Mouse (Mus musculus): ENCODE data around the gene Traf3ip1. TPM values are rescaled to one million over a fixed set of nuclear protein-coding genes. Genes with fewer than 3 reads are reported as not detected.
A peak's percentile ranks its signal among the peaks of the same experiment; 100 is the strongest.

The Traf3ip1 gene
- total and polyA plus RNA-seq, 2 experiments from 2014 or later = 2.8 to 3.4 TPM

DNA sequence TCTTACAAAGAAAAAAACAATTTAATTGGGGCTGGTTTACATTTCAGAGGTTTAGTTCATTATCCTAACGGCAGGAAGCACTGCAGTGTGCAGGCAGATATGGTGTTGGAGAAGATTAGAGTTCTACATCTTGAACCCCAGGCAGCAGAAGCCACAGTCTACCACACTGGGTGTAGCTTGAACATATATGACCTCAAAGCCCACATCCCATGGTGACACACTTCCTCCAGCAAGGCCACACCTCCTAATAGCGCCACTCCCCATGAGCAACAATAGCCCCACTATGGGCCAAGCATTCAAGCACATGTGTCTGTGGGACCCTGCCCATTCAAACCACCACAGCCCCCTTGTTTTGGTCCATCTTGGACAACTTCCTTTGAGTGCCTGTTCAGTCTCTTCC, 72.8 kb downstream of the Traf3ip1 start:
- Histone ChIP-seq H3K4me3 (ENCODE audit: low read depth, low read length) (no peak overlapping the region), H3K36me3 (replicated peaks; ENCODE audit: control insufficient read depth, insufficient read depth, low read length) (no peaks in the 10 kb centered on the region), H3K4me1 (ENCODE audit: control insufficient read depth, insufficient read depth) (no peaks in the 10 kb centered on the region), H3K27ac (ENCODE audit: low read depth) (no peak overlapping the region), H3K27me3 (ENCODE audit: control insufficient read depth, insufficient read depth, low read length) (peaks cover 7% of the 10 kb centered on the region; the same call in 1 of the 2 replicates), H3K4me2 (ENCODE audit: low read depth, low read length) (no peak overlapping the region), H3K9me3 (replicated peaks; ENCODE audit: control insufficient read depth, low read length) (no peaks in the 10 kb centered on the region), H3K9ac (replicated peaks; ENCODE audit: low read depth, low read length) (no peak overlapping the region)
- TF ChIP-seq CTCF (IDR thresholded peaks at IDR 0.05; ENCODE audit: low read depth) (no peak), EP300 (IDR thresholded peaks at IDR 0.05; ENCODE audit: low read depth) (no peak)
- DNase-seq (ENCODE audit: low spot score) (no peak), ATAC-seq (ENCODE audit: insufficient read depth, low read depth) (no peak)
- WGBS = 72% methylated on average over 2 of the region's 2 CpGs

- 66% methylated on average over 10 of the region's 10 CpGs for WGBS
- Histone ChIP-seq H3K27me3 (ENCODE audit: control insufficient read depth, insufficient read depth, low read length) (peaks cover 3% of the 10 kb centered on the region), H3K4me3 (ENCODE audit: low read depth, low read length) (no peak overlapping the region), H3K9me3 (replicated peaks; ENCODE audit: control insufficient read depth, low read length) (no peaks in the 10 kb centered on the region), H3K27ac (ENCODE audit: low read depth) (no peak overlapping the region), H3K4me1 (ENCODE audit: control insufficient read depth, insufficient read depth) (no peaks in the 10 kb centered on the region), H3K4me2 (ENCODE audit: low read depth, low read length) (no peak overlapping the region), H3K36me3 (replicated peaks; ENCODE audit: control insufficient read depth, insufficient read depth, low read length) (no peaks in the 10 kb centered on the region), H3K9ac (replicated peaks; ENCODE audit: low read depth, low read length) (no peak overlapping the region)
- ATAC-seq (ENCODE audit: insufficient read depth, low read depth) (no peak), DNase-seq (ENCODE audit: low spot score) (no peak)
- no peak for TF ChIP-seq EP300 (IDR thresholded peaks at IDR 0.05; ENCODE audit: low read depth)
Observed at GRCm38 (mm10) chr1:91572458-91572857, 78.0 kb downstream of the Traf3ip1 start.

- TF ChIP-seq CTCF (IDR thresholded peaks at IDR 0.05; ENCODE audit: low read depth) = peak; percentile 77
- TF ChIP-seq EP300 (IDR thresholded peaks at IDR 0.05; ENCODE audit: low read depth) = no peak
- DNase-seq (ENCODE audit: low spot score) = no peak
- Histone ChIP-seq H3K9me3 (replicated peaks; ENCODE audit: control insufficient read depth, low read length) (no peaks in the 10 kb centered on the region), H3K27me3 (ENCODE audit: control insufficient read depth, insufficient read depth, low read length) (peaks cover 3% of the 10 kb centered on the region), H3K27ac (ENCODE audit: low read depth) (no peak overlapping the region), H3K4me2 (ENCODE audit: low read depth, low read length) (no peak overlapping the region), H3K4me3 (ENCODE audit: low read depth, low read length) (no peak overlapping the region), H3K4me1 (ENCODE audit: control insufficient read depth, insufficient read depth) (peaks cover 6% of the 10 kb centered on the region; the same call in 1 of the 2 replicates), H3K36me3 (replicated peaks; ENCODE audit: control insufficient read depth, insufficient read depth, low read length) (no peaks in the 10 kb centered on the region), H3K9ac (replicated peaks; ENCODE audit: low read depth, low read length) (no peak overlapping the region)
- 57% methylated on average over 3 of the region's 3 CpGs for WGBS
- ATAC-seq (ENCODE audit: insufficient read depth, low read depth) = no peak
Observed at GRCm38 (mm10) chr1:91574208-91574607, 79.8 kb downstream of the Traf3ip1 start.

DNA sequence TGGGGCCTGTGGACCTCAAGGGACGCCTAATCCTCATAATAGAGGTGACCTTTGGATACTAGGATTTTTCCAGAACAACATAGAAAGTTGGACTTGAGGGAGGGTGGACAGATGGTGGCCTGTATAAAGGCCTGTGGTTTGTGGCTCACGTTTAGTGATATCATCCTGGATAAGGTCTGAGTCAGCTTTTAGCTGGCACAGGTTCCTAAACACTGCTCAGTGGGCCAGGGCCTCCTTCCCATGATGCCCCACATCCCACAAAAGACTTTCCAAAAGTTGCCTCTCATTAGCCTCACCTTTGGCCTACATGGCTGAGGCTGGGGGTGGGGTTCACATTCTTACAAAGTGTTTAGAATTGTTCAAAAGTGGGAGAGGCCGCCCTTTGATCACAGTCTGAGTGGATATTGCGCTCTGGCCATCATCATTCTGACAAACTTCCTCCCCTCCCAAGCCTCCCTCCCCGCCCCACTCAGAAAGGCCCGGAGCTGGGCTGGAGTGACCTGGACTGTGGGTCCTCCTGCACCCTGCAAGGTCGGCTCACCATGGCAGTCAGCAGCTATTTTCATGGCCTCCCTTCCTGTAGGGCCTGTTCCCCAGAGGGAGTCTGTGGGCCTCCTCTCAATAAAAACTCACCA, 83.6 kb downstream of the Traf3ip1 start:
- H3K27ac ChIP-seq (ENCODE audit: low read depth) = no peak overlapping the region
- no peak overlapping the region for H3K9ac ChIP-seq (replicated peaks; ENCODE audit: low read depth, low read length)
- WGBS = 48% methylated on average over 7 of the region's 7 CpGs
- no peaks in the 10 kb centered on the region for H3K36me3 ChIP-seq (replicated peaks; ENCODE audit: control insufficient read depth, insufficient read depth, low read length)
- no peaks in the 10 kb centered on the region; the same call in 1 of the 2 replicates for H3K27me3 ChIP-seq (ENCODE audit: control insufficient read depth, insufficient read depth, low read length)
- no peak overlapping the region for H3K4me3 ChIP-seq (ENCODE audit: low read depth, low read length)
- peaks cover 6% of the 10 kb centered on the region; the same call in 1 of the 2 replicates for H3K4me1 ChIP-seq (ENCODE audit: control insufficient read depth, insufficient read depth)
- ATAC-seq (ENCODE audit: insufficient read depth, low read depth) = peak; percentile 35; the same call in 1 of the 2 replicates
- TF ChIP-seq EP300 (IDR thresholded peaks at IDR 0.05; ENCODE audit: low read depth) (no peak), CTCF (IDR thresholded peaks at IDR 0.05; ENCODE audit: low read depth) (no peak)
- DNase-seq (ENCODE audit: low spot score) = no peak
- H3K4me2 ChIP-seq (ENCODE audit: low read depth, low read length) = no peak overlapping the region
- H3K9me3 ChIP-seq (replicated peaks; ENCODE audit: control insufficient read depth, low read length) = no peaks in the 10 kb centered on the region

Other genes with a start within 250 kb of the Traf3ip1 start
- 23.5 and 69.6 TPM in 2 replicates for gene Ube2f, start 244.3 kb upstream of the Traf3ip1 start, total RNA-seq (2014; rRNA removed; ENCODE audit: low replicate concordance)
- gene Ube2f, start 244.3 kb upstream of the Traf3ip1 start, polyA plus RNA-seq (2015; fragmentation: Nextera tagmentation; extraction: Ambion mirVana) = 77.9 and 79.3 TPM in 2 replicates
- gene Scly, start 196.3 kb upstream of the Traf3ip1 start, total RNA-seq (2014; rRNA removed; ENCODE audit: low replicate concordance) = 14.0 and 18.5 TPM in 2 replicates
- 9.6 and 10.0 TPM in 2 replicates for gene Scly, start 196.3 kb upstream of the Traf3ip1 start, polyA plus RNA-seq (2015; fragmentation: Nextera tagmentation; extraction: Ambion mirVana)
- 0.89 TPM in 1 of 2 replicates, not detected in the other for gene Espnl, start 172.6 kb upstream of the Traf3ip1 start, total RNA-seq (2014; rRNA removed; ENCODE audit: low replicate concordance)
- 0.04 TPM in 1 of 2 replicates, not detected in the other for gene Espnl, start 172.6 kb upstream of the Traf3ip1 start, polyA plus RNA-seq (2015; fragmentation: Nextera tagmentation; extraction: Ambion mirVana)
- 78.6 and 83.2 TPM in 2 replicates for gene Klhl30, start 143.6 kb upstream of the Traf3ip1 start, total RNA-seq (2014; rRNA removed; ENCODE audit: low replicate concordance)
- gene Klhl30, start 143.6 kb upstream of the Traf3ip1 start, polyA plus RNA-seq (2015; fragmentation: Nextera tagmentation; extraction: Ambion mirVana) = 64.0 and 68.6 TPM in 2 replicates
- gene Erfe, start 128.2 kb upstream of the Traf3ip1 start, total RNA-seq (2014; rRNA removed; ENCODE audit: low replicate concordance) = 0.19 and 0.46 TPM in 2 replicates
- 0.40 and 0.71 TPM in 2 replicates for gene Erfe, start 128.2 kb upstream of the Traf3ip1 start, polyA plus RNA-seq (2015; fragmentation: Nextera tagmentation; extraction: Ambion mirVana)
- 58.1 and 70.5 TPM in 2 replicates for gene Ilkap, start 95.8 kb upstream of the Traf3ip1 start, total RNA-seq (2014; rRNA removed; ENCODE audit: low replicate concordance)
- 71.4 and 75.1 TPM in 2 replicates for gene Ilkap, start 95.8 kb upstream of the Traf3ip1 start, polyA plus RNA-seq (2015; fragmentation: Nextera tagmentation; extraction: Ambion mirVana)
- gene Hes6, start 80.6 kb upstream of the Traf3ip1 start, total RNA-seq (2014; rRNA removed; ENCODE audit: low replicate concordance) = 81.4 and 82.5 TPM in 2 replicates
- gene Hes6, start 80.6 kb upstream of the Traf3ip1 start, polyA plus RNA-seq (2015; fragmentation: Nextera tagmentation; extraction: Ambion mirVana) = 61.0 and 64.3 TPM in 2 replicates
- gene Per2, start 35.3 kb upstream of the Traf3ip1 start, total RNA-seq (2014; rRNA removed; ENCODE audit: low replicate concordance) = 11.1 and 14.0 TPM in 2 replicates
- 2.3 and 3.3 TPM in 2 replicates for gene Per2, start 35.3 kb upstream of the Traf3ip1 start, polyA plus RNA-seq (2015; fragmentation: Nextera tagmentation; extraction: Ambion mirVana)
- 13.8 and 19.0 TPM in 2 replicates for gene Asb1, start 45.9 kb downstream of the Traf3ip1 start, total RNA-seq (2014; rRNA removed; ENCODE audit: low replicate concordance)
- gene Asb1, start 45.9 kb downstream of the Traf3ip1 start, polyA plus RNA-seq (2015; fragmentation: Nextera tagmentation; extraction: Ambion mirVana) = 3.3 and 4.6 TPM in 2 replicates